Mouse (Mus musculus) urinary bladder, postnatal 14 days (tissue): ENCODE data around the gene Kcnk4.

Source experiments
- DNase-seq: peaks from one replicate; pipeline ENCODE4 v3.0.0; 2021; ENCODE audit warnings: low spot score

The Kcnk4 gene

GRCm38 (mm10) chr19:6877965-6878364 is 56.4 kb downstream of the Kcnk4 start:
- no peak for DNase-seq

GRCm38 (mm10) chr19:6876799-6877198 is 57.5 kb downstream of the Kcnk4 start:
- no peak for DNase-seq

GRCm38 (mm10) chr19:6875834-6876233 is 58.5 kb downstream of the Kcnk4 start:
- no peak for DNase-seq

GRCm38 (mm10) chr19:6874257-6874656 is 60.1 kb downstream of the Kcnk4 start:
- no peak for DNase-seq
